Mouse (Mus musculus): ENCODE measurements around the gene Esyt2.
"Not testable (repeated sequence)": the region's sequence is repeated elsewhere in the genome, so short reads cannot be mapped to it uniquely, and the experiment has no call there.

The Esyt2 gene

DNA sequence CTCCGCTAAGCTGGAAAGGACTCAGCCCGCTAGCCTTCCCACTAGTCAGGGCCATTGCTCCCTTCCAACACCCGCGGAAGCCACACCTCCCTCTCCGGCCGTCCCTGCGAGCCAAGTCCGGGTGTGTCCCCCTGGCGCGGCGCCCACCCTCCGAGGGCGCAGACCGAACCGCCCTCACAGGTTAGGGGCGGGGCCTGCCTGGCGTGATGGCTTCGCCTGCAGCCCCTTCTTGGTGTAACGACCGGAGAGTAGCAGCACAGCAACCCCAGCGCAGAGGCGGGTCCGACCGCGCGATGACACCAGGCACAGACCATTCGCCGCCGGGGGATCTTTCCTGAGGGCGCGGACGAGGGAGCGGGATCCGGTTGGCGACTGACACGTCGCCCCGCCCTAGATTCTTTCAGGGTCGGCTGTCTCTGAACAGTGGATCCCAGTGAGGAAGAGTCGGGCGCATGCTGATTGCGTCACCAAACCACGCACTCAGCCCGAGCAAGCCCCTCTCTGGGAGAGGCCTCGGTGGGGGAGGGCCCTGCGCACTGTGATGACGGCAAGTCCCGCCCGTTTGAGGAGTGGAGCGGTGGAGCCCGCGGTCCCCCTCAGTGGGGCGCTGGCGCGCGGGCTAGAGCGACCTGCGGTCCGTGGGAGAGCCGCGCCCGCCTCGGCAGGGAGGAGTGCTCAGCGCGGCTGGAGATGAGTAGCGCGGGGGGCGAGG is at the start of gene Esyt2:
Gene Esyt2 (plus strand): TSS at position 544 of the 712 bp plus-strand sequence.
- DNase-seq: peak; percentile 100

DNA sequence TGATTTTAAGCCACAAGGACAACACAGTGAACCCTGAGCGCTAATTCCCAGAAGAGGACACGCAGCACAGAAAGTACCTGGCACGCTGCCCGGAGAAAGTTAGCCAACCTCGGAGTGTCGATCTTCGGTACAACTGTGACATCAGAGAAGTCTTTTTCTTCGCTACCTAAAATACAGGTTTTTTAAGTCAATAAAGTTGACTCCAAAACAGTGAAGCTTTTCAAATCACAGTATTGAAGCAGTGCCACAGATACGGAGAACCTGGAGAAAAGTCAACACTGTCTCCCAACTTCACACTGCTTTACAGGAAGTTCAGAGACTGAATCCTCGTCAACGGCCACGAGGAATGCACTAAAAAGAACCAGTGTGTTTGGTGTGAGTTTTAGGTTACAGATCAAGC is 49.4 kb upstream of the Esyt2 start:
- DNase-seq: peak; percentile 89

DNA sequence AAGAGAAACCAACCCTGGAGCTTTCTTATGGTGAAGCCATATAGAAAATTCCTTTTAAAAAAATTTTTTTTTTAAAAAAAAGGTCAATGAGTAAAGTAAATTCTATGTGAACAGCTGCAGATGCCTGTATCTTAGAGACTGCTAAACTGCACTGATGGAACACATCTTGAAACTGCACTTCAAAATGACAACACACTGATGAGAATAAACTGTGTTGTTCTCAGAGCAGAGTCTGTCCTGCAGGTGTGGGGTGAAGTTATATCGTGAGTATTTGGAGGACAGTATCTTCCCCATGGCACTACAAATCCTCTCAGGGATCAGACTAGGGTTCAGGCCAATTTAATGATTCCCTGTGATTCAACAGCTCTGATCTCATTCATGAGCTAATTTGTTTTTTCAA is 48.9 kb upstream of the Esyt2 start:
- no peak for DNase-seq

DNA sequence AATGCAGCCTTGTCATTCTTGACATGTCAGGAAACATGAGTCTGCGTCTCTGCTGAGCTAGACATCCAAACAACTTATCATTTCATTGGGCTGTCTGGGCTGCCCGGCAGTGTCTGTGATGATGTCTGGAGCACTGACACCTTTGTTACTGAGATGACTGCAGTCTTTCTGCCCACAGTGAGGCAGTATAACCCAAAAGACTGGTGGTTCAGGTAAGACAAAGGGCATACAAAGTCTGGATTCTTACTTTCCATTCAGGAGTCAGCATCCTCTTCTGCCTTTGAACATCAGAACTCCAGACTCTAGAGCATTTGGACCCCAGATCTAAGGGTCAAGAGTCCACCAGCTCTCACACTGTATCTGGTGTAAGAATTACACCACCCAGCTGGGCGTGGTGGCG is 45.6 kb upstream of the Esyt2 start:
- no peak for DNase-seq

GRCm38 (mm10) chr12:116236658-116237057 is 44.3 kb upstream of the Esyt2 start:
- no peak for DNase-seq

DNA sequence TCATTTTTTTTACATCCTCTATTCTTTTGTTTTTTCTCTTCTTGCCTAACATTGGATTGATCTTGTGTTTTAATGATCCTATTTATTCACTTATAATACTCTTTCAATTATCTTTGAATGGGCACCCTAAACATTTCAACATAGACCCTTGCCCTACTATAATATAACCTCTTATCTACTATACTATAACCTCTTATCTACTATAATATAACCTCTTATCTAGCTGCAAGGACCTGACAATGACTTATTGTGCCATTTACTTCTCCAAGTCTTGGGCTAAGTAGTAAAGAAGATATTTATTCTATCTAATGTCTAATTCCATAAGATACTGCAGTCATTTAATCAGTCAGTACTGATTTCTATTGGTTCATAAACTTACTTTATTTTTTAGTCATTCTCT is 42.6 kb upstream of the Esyt2 start:
- DNase-seq: no peak

- DNase-seq: no peak
Measured at GRCm38 (mm10) chr12:116238803-116239202, 42.2 kb upstream of the Esyt2 start.

DNA sequence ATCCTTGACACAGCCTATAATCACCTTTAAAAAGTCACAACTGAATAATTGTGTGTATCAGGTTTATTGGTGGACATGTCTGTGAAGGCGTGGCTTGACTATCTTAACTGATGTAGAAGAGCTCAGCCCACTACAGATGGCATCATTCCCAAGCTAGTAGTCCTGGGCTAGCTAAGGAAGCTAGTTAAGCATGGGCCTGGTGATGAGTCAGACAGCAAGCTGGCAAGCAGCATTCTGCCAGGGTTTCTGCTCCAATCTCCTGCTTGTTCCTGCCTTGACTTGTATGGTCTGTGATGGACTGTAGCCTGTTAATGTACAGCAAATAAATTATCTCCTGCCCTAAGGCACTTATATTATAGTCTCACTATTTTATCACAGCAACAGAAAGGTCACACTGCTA is 36.4 kb upstream of the Esyt2 start:
- DNase-seq: no peak

GRCm38 (mm10) chr12:116254652-116255051 is 26.3 kb upstream of the Esyt2 start:
- DNase-seq: no peak

- no peak for DNase-seq
Measured at GRCm38 (mm10) chr12:116255636-116256035, 25.4 kb upstream of the Esyt2 start.

DNA sequence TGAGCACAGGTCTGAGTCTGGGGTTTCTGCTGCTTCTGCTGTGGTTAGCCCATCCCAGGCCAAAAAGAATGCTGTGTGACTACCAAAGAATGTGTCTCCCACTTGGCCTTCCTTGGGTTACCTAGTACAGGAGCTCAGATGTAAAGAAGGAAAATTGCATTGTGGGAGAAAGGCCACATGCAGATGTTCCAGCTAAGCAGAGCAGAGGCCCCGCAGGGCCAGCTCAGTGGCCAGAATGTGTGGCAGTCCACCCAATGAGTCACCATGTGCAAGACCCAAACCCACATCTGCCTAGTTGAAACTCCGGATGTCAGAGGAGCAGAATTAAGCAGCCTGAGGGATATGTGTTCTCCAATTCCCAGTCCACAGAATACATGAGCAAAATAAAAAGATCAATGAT is 22.7 kb upstream of the Esyt2 start:
- no peak for DNase-seq

- DNase-seq: peak; percentile 93
Measured at GRCm38 (mm10) chr12:116262555-116263341, 18.2 kb upstream of the Esyt2 start, which contains the start of gene Wdr60. Wdr60 (minus strand) TSS chr12:116263022.

- DNase-seq: no peak
Measured at GRCm38 (mm10) chr12:116264756-116265155, 16.2 kb upstream of the Esyt2 start.

- no peak for DNase-seq
Measured at GRCm38 (mm10) chr12:116265275-116265674, 15.7 kb upstream of the Esyt2 start.

- no peak for DNase-seq
Measured at GRCm38 (mm10) chr12:116269450-116269849, 11.5 kb upstream of the Esyt2 start.

- no peak for DNase-seq
Measured at GRCm38 (mm10) chr12:116270538-116270937, 10.5 kb upstream of the Esyt2 start.

DNA sequence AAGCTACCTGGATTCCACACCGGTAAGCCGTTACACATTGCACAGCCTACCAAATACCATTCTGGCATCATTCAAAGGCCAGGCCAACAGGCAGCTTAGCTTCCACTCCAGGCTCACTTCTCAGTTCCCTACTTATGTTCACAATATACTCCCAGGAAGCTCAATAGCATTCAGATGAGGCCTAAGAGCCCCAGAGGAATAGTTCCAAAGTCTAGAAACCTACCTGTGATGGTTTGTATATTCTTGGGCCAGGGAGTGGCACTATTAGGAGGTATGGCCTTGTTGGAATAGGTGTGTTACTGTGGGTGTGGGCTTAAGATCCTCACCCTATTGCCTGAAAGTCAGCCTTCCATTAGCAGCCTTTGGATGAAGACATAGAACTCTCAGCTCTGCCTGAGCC is 9.9 kb upstream of the Esyt2 start:
- DNase-seq: no peak

- DNase-seq: no peak
Measured at GRCm38 (mm10) chr12:116273733-116274132, 7.3 kb upstream of the Esyt2 start.

DNA sequence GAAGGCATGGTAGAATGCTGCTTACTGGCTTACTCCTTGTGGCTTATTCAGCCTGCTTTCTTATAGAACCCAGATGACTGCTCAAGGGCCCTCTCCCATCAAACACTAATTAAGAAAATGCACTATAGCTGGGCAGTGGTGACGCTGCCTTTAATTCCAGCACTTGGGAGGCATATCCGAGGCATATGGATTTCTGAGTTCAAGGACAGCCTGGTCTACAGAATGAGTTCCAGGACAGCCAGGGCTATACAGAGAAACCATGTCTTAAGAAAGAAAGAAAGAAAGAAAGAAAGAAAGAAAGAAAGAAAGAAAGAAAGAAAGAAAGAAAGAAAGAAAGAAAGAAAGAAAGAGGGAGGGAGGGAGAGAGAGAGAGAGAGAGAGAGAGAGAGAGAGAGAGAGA is 5.9 kb upstream of the Esyt2 start, which contains the start of gene Gm11027:
Gene Gm11027 (plus strand): TSS at position 301 of the 400 bp plus-strand sequence.
- not testable (repeated sequence) for DNase-seq

DNA sequence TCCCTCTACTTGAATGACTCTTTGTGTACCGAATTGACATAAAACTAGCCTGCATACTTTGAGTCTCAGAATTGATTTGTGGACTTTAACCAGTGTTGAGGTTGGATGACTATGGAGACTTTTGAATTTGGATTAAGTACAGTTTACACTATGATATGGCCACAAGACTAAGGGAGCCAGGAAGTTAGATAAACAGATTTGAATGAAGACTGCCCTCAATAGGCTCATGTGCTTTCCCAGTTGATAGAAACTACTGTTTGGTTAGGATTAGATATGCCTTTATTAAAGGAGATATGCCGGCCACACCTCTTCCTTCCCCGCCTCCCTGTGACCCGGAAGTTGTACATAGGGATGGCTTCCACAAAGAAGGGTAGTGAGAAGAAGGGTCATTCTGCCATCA is 5.4 kb upstream of the Esyt2 start:
- no peak for DNase-seq

DNA sequence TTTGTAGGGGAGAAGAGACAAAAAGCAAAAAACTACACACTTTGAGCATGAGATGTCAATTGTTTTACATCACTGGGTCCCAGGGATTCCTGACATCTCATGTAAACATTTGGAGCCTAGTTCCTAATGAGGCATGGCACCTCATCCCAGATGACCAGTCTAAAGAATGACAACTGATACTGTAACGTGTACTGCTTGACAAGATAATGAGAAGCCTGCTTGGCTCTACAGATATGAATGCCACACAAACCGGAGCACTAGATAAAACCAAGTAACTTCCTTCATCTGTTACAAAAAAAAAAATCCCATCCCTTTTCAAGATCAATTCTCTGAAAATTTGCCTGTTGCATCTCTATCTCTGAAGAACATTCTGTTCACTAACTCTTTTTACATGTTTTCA is 4.0 kb upstream of the Esyt2 start:
- no peak for DNase-seq

GRCm38 (mm10) chr12:116278541-116278940 is 2.5 kb upstream of the Esyt2 start:
- DNase-seq: no peak

DNA sequence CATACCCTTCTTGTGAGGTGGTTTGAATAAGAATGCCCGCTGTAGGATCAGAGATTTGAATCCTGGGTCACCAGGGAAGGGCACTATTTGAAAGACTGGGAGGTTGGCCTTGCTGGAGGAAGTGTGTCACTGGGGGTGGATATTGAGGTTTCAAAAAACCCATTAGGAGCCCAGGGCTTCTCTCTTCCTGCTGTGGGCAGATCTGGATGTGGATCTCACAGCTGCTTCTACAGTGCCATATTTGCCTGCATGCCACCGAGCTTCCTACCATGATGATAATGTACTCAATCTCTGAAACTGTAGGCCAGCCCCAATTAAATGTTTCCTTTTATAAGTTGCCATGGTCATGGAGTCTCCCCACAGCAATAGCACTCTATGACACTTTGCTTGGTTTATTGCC is 1.8 kb upstream of the Esyt2 start:
- no peak for DNase-seq

- DNase-seq: no peak
Measured at GRCm38 (mm10) chr12:116280149-116280652, 795 bp upstream of the Esyt2 start.
